Mouse (Mus musculus) small intestine, adult 2 months (tissue): Measurements from ENCODE around the gene Alyref2. TPM values are rescaled to one million over a fixed set of nuclear protein-coding genes. Genes with fewer than 3 reads are reported as not detected.

Experiments
- H3K27ac ChIP-seq: fragments of 200-500 bp; 2 replicates; pipeline ENCODE4 v1.5.1; 2012; ENCODE audit warnings: low read depth, low read length, control low read depth, inconsistent platforms; ENCODE audit not compliant: insufficient read depth
- H3K27me3 ChIP-seq: fragments of 200-500 bp; 2 replicates; pipeline ENCODE4 v1.6.1; 2012; ENCODE audit warnings: mild to moderate bottlenecking, moderate library complexity, low read length, inconsistent platforms; ENCODE audit not compliant: control insufficient read depth, insufficient read depth
- H3K36me3 ChIP-seq: fragments of 200-500 bp; 2 replicates; pipeline ENCODE4 v1.6.1; 2012; ENCODE audit warnings: mild to moderate bottlenecking, low read length, control low read depth, inconsistent platforms; ENCODE audit not compliant: control insufficient read depth, insufficient read depth
- H3K4me1 ChIP-seq: fragments of 200-500 bp; 2 replicates; pipeline ENCODE4 v1.6.1; 2012; ENCODE audit warnings: low read length, inconsistent platforms, mixed read lengths; ENCODE audit not compliant: control insufficient read depth, insufficient read depth, insufficient read length
- H3K4me3 ChIP-seq: fragments of 200-500 bp; 2 replicates; pipeline ENCODE4 v1.5.1; 2012; ENCODE audit warnings: low read depth, mild to moderate bottlenecking, control low read depth, inconsistent platforms, low read length, moderate library complexity
- CTCF ChIP-seq: fragments of 200-500 bp; IDR thresholded peaks from 2 replicates; pipeline ENCODE4 v1.5.1; 2012; ENCODE audit warnings: low read depth, mild to moderate bottlenecking, control low read depth, inconsistent platforms, low read length, moderate library complexity, mixed read lengths; ENCODE audit not compliant: insufficient replicate concordance, insufficient read length; ENCODE audit errors: extremely low read depth
- POLR2A ChIP-seq: fragments of 200-500 bp; IDR thresholded peaks from 2 replicates; pipeline ENCODE4 v1.6.1; 2012; ENCODE audit warnings: low read depth, mild to moderate bottlenecking, control low read depth, inconsistent platforms, low read length, moderate library complexity
- WGBS: fragments of 180-500 bp; shearing (Covaris S2); methylation state at CpG from one replicate; pipeline ENCODE4 v1.1.7; 2018; 5-methylcytosine and 5-hydroxymethylcytosine counted together
- polyA plus RNA-seq: library from polyadenylated mRNA; depleted of rRNA; stranded (reverse); fragments of >200 nt; gene quantifications from 2 replicates; pipeline ENCODE4 v1.2.3, GENCODE M21; 2012

Alyref2 gene
- polyA plus RNA-seq, 1 experiment = 5.0 TPM

- TF ChIP-seq POLR2A (no peak), CTCF (peak; percentile 24; the same call in 1 of the 2 replicates)
- Histone ChIP-seq H3K27ac (no peak overlapping the region), H3K27me3 (no peaks in the 10 kb centered on the region), H3K4me1 (no peaks in the 10 kb centered on the region), H3K36me3 (no peaks in the 10 kb centered on the region), H3K4me3 (no peak overlapping the region)
- WGBS = 91% methylated on average over 2 of the region's 2 CpGs
Observed at GRCm38 (mm10) chr1:171513234-171513633, 10.0 kb downstream of the Alyref2 start.

- TF ChIP-seq POLR2A (no peak), CTCF (no peak)
- WGBS = 29% methylated on average over 1 of the region's 1 CpGs
- no peaks in the 10 kb centered on the region for H3K27me3 ChIP-seq
- no peaks in the 10 kb centered on the region for H3K4me1 ChIP-seq
- no peaks in the 10 kb centered on the region for H3K36me3 ChIP-seq
- no peak overlapping the region for H3K27ac ChIP-seq
- H3K4me3 ChIP-seq = no peak overlapping the region
Observed at GRCm38 (mm10) chr1:171513760-171514159, 10.5 kb downstream of the Alyref2 start.

GRCm38 (mm10) chr1:171515039-171515438 is 11.8 kb downstream of the Alyref2 start:
- Histone ChIP-seq H3K36me3 (no peaks in the 10 kb centered on the region), H3K4me1 (no peaks in the 10 kb centered on the region), H3K27me3 (no peaks in the 10 kb centered on the region), H3K27ac (no peak overlapping the region), H3K4me3 (no peak overlapping the region)
- no peak for TF ChIP-seq POLR2A
- peak; percentile 35; the same call in 1 of the 2 replicates for TF ChIP-seq CTCF
- 45% methylated on average over 1 of the region's 1 CpGs for WGBS

GRCm38 (mm10) chr1:171515557-171515956 is 12.3 kb downstream of the Alyref2 start:
- no peak for TF ChIP-seq CTCF
- no peak for TF ChIP-seq POLR2A
- H3K4me1 ChIP-seq = no peaks in the 10 kb centered on the region
- H3K27ac ChIP-seq = no peak overlapping the region
- H3K36me3 ChIP-seq = no peaks in the 10 kb centered on the region
- no peaks in the 10 kb centered on the region for H3K27me3 ChIP-seq
- 49% methylated on average over 4 of the region's 4 CpGs for WGBS
- H3K4me3 ChIP-seq = no peak overlapping the region

GRCm38 (mm10) chr1:171531367-171531766 is 28.1 kb downstream of the Alyref2 start:
- no peak overlapping the region for H3K27ac ChIP-seq
- TF ChIP-seq POLR2A (no peak), CTCF (no peak)
- WGBS = 94% methylated on average over 4 of the region's 4 CpGs
- 0 out of 2 replicates have a peak, but pooled peaks cover 2% of the 10 kb centered on the region for H3K27me3 ChIP-seq
- peaks cover under 1% of the 10 kb centered on the region; the same call in 1 of the 2 replicates for H3K4me1 ChIP-seq
- no peaks in the 10 kb centered on the region for H3K36me3 ChIP-seq
- no peak overlapping the region for H3K4me3 ChIP-seq

GRCm38 (mm10) chr1:171532830-171533229 is 29.6 kb downstream of the Alyref2 start:
- Histone ChIP-seq H3K36me3 (no peaks in the 10 kb centered on the region), H3K4me1 (no peaks in the 10 kb centered on the region; the same call in 1 of the 2 replicates), H3K27ac (no peak overlapping the region), H3K27me3 (0 out of 2 replicates have a peak, but pooled peaks cover 2% of the 10 kb centered on the region), H3K4me3 (no peak overlapping the region)
- peak; percentile 41; the same call in 1 of the 2 replicates for TF ChIP-seq CTCF
- no peak for TF ChIP-seq POLR2A
- 50% methylated on average over 2 of the region's 2 CpGs for WGBS

GRCm38 (mm10) chr1:171534557-171534956 is 31.3 kb downstream of the Alyref2 start:
- Histone ChIP-seq H3K4me1 (no peaks in the 10 kb centered on the region; the same call in 1 of the 2 replicates), H3K4me3 (no peak overlapping the region), H3K36me3 (no peaks in the 10 kb centered on the region), H3K27me3 (0 out of 2 replicates have a peak, but pooled peaks cover 2% of the 10 kb centered on the region), H3K27ac (no peak overlapping the region)
- TF ChIP-seq POLR2A = no peak
- no peak for TF ChIP-seq CTCF

- no peak within 1 kb of the TSS for H3K27ac ChIP-seq
- no peaks in the 10 kb centered on the region; the same call in 1 of the 2 replicates for H3K4me1 ChIP-seq
- TF ChIP-seq POLR2A = no peak
- no peak for TF ChIP-seq CTCF
- H3K36me3 ChIP-seq = no peaks in the 10 kb centered on the region
- H3K27me3 ChIP-seq = no peaks in the 10 kb centered on the region
- 78% methylated on average over 1 of the region's 1 CpGs for WGBS
- H3K4me3 ChIP-seq = no peak within 1 kb of the TSS
Observed at GRCm38 (mm10) chr1:171535194-171535593, 31.9 kb downstream of the Alyref2 start, which contains the start of gene Itln1. Gene Itln1 (minus strand): TSS chr1:171535294.
